Mouse (Mus musculus) forebrain, embryonic 12.5 days (tissue): ENCODE data around the gene Abcg4. TPM values are rescaled to one million over a fixed set of nuclear protein-coding genes. Genes with fewer than 3 reads are reported as not detected.

ENCODE experiments used
- ATAC-seq: fragments of 200-750 bp; cut with Nextera tagmentation; 2 replicates; pipeline ENCODE4 v1.8.0; 2017; ENCODE audit warnings: moderate TSS enrichment; ENCODE audit not compliant: low FRiP score
- H3K27ac ChIP-seq: fragments of 300-500 bp; sonication (generic); 2 replicates; pipeline ENCODE4 v1.5.1; 2016; ENCODE audit warnings: mild to moderate bottlenecking
- H3K27me3 ChIP-seq: fragments of 300-500 bp; sonication (generic); 2 replicates; pipeline ENCODE4 v1.6.1; 2016; ENCODE audit warnings: mild to moderate bottlenecking
- H3K36me3 ChIP-seq: fragments of 300-500 bp; sonication (generic); replicated peaks from 2 replicates; pipeline ENCODE4 v1.6.1; 2016; ENCODE audit warnings: mild to moderate bottlenecking
- H3K4me1 ChIP-seq: fragments of 300-500 bp; sonication (generic); 2 replicates; pipeline ENCODE4 v1.6.1; 2016
- H3K4me2 ChIP-seq: fragments of 300-500 bp; sonication (generic); 2 replicates; pipeline ENCODE4 v1.6.1; 2016; ENCODE audit warnings: mild to moderate bottlenecking, moderate library complexity
- H3K4me3 ChIP-seq: fragments of 300-500 bp; sonication (generic); replicated peaks from 2 replicates; pipeline ENCODE4 v1.5.1; 2016; ENCODE audit warnings: mild to moderate bottlenecking
- H3K9ac ChIP-seq: fragments of 300-500 bp; sonication (generic); 2 replicates; pipeline ENCODE4 v1.6.1; 2016; ENCODE audit warnings: mild to moderate bottlenecking
- H3K9me3 ChIP-seq: fragments of 300-500 bp; sonication (generic); 2 replicates; pipeline ENCODE4 v1.6.1; 2016
- WGBS: fragments of 180-500 bp; shearing (Covaris S2); methylation state at CpG from one replicate; pipeline ENCODE4 v1.1.7; 2016; 5-methylcytosine and 5-hydroxymethylcytosine counted together
- polyA plus RNA-seq: library from polyadenylated mRNA; unstranded; fragments of >200 nt; fragmentation: Nextera tagmentation; extraction: Ambion mirVana; gene quantifications from 2 replicates; pipeline ENCODE4 v1.2.1, GENCODE M21; 2016

The Abcg4 gene
- polyA plus RNA-seq, 1 experiment from 2014 or later, result 10.1 TPM

GRCm38 (mm10) chr9:44318076-44318825 lies 29.8 kb upstream of the Abcg4 start:
- Histone ChIP-seq H3K9me3 (no peaks in the 10 kb centered on the region), H3K27ac (no peak overlapping the region), H3K4me2 (peak overlapping the region; percentile 94), H3K27me3 (no peaks in the 10 kb centered on the region), H3K4me3 (peak overlapping the region; percentile 86), H3K4me1 (peaks cover 35% of the 10 kb centered on the region), H3K36me3 (peaks cover 34% of the 10 kb centered on the region), H3K9ac (0 out of 2 replicates have a peak overlapping the region, but pooled peaks have one; percentile 94)
- ATAC-seq, result no peak
- WGBS, result 57% methylated on average over 5 of the region's 5 CpGs

DNA sequence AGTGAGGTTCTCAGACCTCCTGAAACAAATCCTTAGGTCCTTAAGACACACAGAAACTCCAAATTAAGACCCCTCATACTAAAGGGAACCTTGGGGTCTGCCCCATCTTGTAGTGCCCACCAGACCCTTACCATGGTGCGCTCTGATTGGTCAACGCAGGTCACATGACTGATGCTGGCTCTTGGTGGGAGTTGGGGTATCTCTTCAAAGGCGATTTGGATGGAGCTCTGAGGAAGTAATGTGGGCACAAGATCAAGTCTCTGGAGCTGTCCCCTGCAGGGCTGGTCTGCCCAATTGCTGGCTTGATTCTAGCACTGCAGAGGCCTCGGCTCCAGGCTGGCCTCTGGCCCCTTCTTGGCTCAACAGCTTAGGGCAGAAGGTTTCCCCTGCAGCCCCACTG lies 29.0 kb upstream of the Abcg4 start:
- peaks cover 40% of the 10 kb centered on the region for H3K36me3 ChIP-seq
- H3K4me2 ChIP-seq, result peak overlapping the region; percentile 94; the same call in 1 of the 2 replicates
- no peak overlapping the region for H3K4me3 ChIP-seq
- no peaks in the 10 kb centered on the region for H3K27me3 ChIP-seq
- peaks cover 35% of the 10 kb centered on the region for H3K4me1 ChIP-seq
- no peak for ATAC-seq
- 76% methylated on average over 4 of the region's 4 CpGs for WGBS
- H3K27ac ChIP-seq, result no peak overlapping the region
- H3K9ac ChIP-seq, result no peak overlapping the region
- no peaks in the 10 kb centered on the region for H3K9me3 ChIP-seq

GRCm38 (mm10) chr9:44314910-44315309 lies 26.5 kb upstream of the Abcg4 start:
- Histone ChIP-seq H3K4me2 (no peak overlapping the region), H3K4me1 (peaks cover 43% of the 10 kb centered on the region), H3K9me3 (no peaks in the 10 kb centered on the region), H3K36me3 (peaks cover 47% of the 10 kb centered on the region), H3K9ac (no peak overlapping the region), H3K4me3 (no peak overlapping the region), H3K27me3 (peaks cover 4% of the 10 kb centered on the region), H3K27ac (no peak overlapping the region)
- WGBS, result 94% methylated on average over 18 of the region's 18 CpGs
- ATAC-seq, result no peak

- Histone ChIP-seq H3K9ac (no peak overlapping the region), H3K4me2 (no peak overlapping the region), H3K27me3 (peaks cover 4% of the 10 kb centered on the region), H3K4me3 (no peak overlapping the region), H3K27ac (no peak overlapping the region), H3K36me3 (peaks cover 47% of the 10 kb centered on the region), H3K9me3 (no peaks in the 10 kb centered on the region), H3K4me1 (peaks cover 41% of the 10 kb centered on the region)
- WGBS, result 59% methylated on average over 4 of the region's 4 CpGs
- ATAC-seq, result no peak
Observed at GRCm38 (mm10) chr9:44314257-44314547, 25.8 kb upstream of the Abcg4 start.

- Histone ChIP-seq H3K4me3 (no peak overlapping the region), H3K4me2 (no peak overlapping the region), H3K9me3 (no peaks in the 10 kb centered on the region), H3K36me3 (peaks cover 47% of the 10 kb centered on the region), H3K4me1 (peaks cover 35% of the 10 kb centered on the region), H3K27ac (no peak overlapping the region; the same call in 1 of the 2 replicates), H3K27me3 (peaks cover 4% of the 10 kb centered on the region), H3K9ac (no peak overlapping the region)
- no peak for ATAC-seq
- WGBS, result 74% methylated on average over 19 of the region's 19 CpGs
Observed at GRCm38 (mm10) chr9:44313476-44314256, 25.3 kb upstream of the Abcg4 start.

DNA sequence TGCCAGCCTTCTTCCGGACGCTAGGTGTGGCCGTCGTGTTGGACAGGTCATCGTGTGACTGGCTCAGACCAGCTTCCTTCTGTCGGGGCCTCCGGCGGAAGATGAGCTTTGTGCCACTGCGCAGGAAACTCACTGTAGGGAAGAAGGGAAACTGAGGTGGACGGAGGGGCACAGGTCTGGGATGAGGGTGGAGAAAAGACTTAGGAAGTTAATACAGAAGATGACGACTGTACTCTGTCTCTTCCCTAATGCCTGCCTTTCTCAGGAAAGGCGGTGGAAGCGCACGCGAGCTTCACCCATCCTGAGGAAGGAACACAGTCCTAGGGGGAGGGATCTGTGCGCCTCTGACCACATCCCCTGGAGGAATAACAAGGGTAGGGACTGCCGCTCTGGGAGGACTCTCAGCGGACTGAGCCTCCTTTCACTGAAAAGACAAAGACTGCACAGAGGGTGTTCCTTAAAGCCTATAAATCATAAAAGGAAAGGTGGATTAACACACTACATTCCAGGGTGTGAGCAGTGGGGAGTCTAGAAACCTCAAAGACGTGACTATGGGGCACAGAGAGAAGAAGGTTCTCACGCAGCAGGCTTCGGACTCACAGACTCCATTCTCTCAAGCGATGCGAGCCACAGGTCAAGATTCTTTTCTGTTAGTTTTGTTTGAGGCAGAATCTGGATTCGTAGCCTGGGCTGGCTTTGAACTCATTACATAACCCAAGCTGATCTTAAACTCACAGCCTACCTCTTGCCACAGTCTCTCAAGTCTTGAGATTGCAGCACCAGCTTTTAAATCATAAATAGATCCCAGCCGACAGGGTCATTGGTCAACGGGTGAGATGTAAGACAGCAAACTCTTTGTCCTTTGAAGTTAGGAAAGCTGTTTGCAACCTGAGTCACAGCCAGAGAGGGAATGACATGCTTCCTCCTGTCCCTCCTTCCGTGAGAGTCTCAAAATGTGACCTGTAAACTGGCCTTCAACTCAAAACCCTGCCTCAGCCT lies 23.0 kb upstream of the Abcg4 start:
- Histone ChIP-seq H3K9ac (peak overlapping the region; percentile 12; the same call in 1 of the 2 replicates), H3K9me3 (no peaks in the 10 kb centered on the region), H3K4me1 (peaks cover 18% of the 10 kb centered on the region), H3K36me3 (peaks cover 46% of the 10 kb centered on the region), H3K4me3 (peak overlapping the region; percentile 4; the same call in 1 of the 2 replicates), H3K4me2 (peak overlapping the region; percentile 19; the same call in 1 of the 2 replicates), H3K27me3 (peaks cover 4% of the 10 kb centered on the region), H3K27ac (peak overlapping the region; percentile 36; the same call in 1 of the 2 replicates)
- ATAC-seq, result no peak
- WGBS, result 4% methylated on average over 27 of the region's 27 CpGs

GRCm38 (mm10) chr9:44310750-44311135 lies 22.3 kb upstream of the Abcg4 start:
- Histone ChIP-seq H3K9ac (peak overlapping the region; percentile 12; the same call in 1 of the 2 replicates), H3K4me1 (peaks cover 18% of the 10 kb centered on the region), H3K9me3 (no peaks in the 10 kb centered on the region), H3K4me2 (0 out of 2 replicates have a peak overlapping the region, but pooled peaks have one; percentile 19), H3K36me3 (peaks cover 39% of the 10 kb centered on the region), H3K4me3 (0 out of 2 replicates have a peak overlapping the region, but pooled peaks have one; percentile 4), H3K27me3 (peaks cover 4% of the 10 kb centered on the region), H3K27ac (no peak overlapping the region)
- no peak for ATAC-seq
- 29% methylated on average over 10 of the region's 10 CpGs for WGBS

DNA sequence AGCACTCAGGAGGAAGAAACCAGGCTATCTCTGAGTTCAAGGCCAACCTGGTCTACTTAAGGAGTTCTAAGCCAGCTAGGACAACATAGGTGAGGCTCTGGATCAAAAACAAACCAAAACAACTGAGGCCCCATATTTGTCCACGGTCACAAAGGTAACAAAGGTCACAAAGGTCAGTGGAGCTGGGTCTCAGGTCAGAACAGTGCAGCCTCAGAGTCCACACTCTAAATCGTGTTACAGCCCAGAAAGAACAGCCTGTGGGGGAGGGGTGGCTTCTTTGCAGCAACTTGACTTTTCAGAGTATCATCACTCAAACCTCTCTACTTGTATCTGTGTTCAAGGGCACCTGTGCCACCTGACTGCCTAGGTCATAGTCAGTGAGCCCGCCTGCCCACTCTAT lies 21.3 kb upstream of the Abcg4 start:
- Histone ChIP-seq H3K4me3 (no peak overlapping the region), H3K9me3 (no peaks in the 10 kb centered on the region), H3K9ac (no peak overlapping the region), H3K4me2 (no peak overlapping the region), H3K27me3 (peaks cover 4% of the 10 kb centered on the region), H3K4me1 (peaks cover 20% of the 10 kb centered on the region), H3K36me3 (peaks cover 29% of the 10 kb centered on the region), H3K27ac (no peak overlapping the region)
- no peak for ATAC-seq
- WGBS, result 53% methylated on average over 3 of the region's 3 CpGs

- Histone ChIP-seq H3K9ac (no peak overlapping the region), H3K27me3 (peaks cover 4% of the 10 kb centered on the region), H3K4me1 (peaks cover 30% of the 10 kb centered on the region), H3K4me3 (no peak overlapping the region), H3K4me2 (no peak overlapping the region), H3K9me3 (no peaks in the 10 kb centered on the region), H3K27ac (no peak overlapping the region), H3K36me3 (peaks cover 13% of the 10 kb centered on the region)
- 98% methylated on average over 2 of the region's 2 CpGs for WGBS
- ATAC-seq, result no peak
Observed at GRCm38 (mm10) chr9:44307248-44307647, 18.8 kb upstream of the Abcg4 start.

DNA sequence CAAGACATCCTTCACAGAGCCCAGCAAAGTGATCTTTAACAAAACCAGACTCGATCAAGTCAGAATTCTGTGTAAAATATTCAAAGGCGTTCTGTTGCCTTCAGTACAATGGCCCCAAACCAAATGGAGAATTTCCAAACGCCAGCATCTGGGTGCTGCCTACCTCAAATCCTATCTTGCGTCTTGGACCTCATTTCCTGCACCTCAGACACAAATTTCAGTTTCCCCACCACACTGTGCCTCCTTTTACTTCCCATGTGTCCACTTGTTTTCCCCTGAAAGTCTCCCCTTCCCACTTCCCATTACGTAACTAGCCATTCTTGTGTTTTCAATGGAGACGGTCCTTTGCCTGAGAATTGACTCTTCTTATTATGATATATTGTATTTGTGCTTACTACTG lies 18.1 kb upstream of the Abcg4 start:
- Histone ChIP-seq H3K4me2 (no peak overlapping the region), H3K9ac (no peak overlapping the region), H3K27ac (no peak overlapping the region), H3K27me3 (peaks cover 4% of the 10 kb centered on the region), H3K36me3 (peaks cover 20% of the 10 kb centered on the region), H3K4me1 (peaks cover 24% of the 10 kb centered on the region), H3K4me3 (no peak overlapping the region), H3K9me3 (no peaks in the 10 kb centered on the region)
- no peak for ATAC-seq
- 91% methylated on average over 6 of the region's 6 CpGs for WGBS

DNA sequence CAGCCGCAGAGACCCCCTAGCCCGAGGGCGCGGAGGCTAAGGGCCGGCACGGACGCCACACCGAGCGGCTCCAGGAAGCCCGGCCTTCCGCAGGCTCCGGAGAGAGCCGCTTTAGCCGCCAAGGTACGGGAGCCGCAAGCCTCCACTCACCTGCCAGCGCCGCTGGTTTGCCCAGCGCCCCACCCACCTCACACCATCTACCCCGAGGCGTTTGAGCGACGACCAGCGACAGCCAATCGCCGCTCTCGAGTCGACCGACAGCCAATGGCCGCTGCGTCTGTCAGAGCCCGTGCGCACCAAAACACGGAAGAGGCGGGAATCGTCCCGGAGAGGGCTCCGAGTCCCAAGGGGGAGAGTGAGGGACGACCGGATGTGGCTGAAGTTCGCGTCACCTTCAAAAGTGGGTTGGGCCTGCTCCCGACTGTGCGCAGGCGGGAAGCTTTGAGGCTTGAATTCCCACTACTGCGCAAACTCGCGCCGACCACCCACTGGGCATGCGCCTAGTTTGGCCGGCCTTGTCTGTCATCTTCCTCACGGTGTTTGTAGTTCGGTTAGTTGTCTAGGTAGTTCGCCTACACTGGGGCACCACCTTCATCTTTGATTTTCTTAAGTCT lies 17.2 kb upstream of the Abcg4 start, which contains the start of gene Hinfp:
Gene Hinfp, minus strand, starts transcription at position 206 of the 614 bp plus-strand sequence.
- peak; percentile 99 for ATAC-seq
- H3K27ac ChIP-seq, result peak within 1 kb of the TSS; percentile 79
- H3K9me3 ChIP-seq, result no peaks in the 10 kb centered on the region
- no peaks in the 10 kb centered on the region; the same call in 1 of the 2 replicates for H3K27me3 ChIP-seq
- peak within 1 kb of the TSS; percentile 90 for H3K4me3 ChIP-seq
- H3K4me2 ChIP-seq, result peak within 1 kb of the TSS; percentile 67
- H3K36me3 ChIP-seq, result peaks cover 26% of the 10 kb centered on the region
- H3K9ac ChIP-seq, result peak within 1 kb of the TSS; percentile 86
- H3K4me1 ChIP-seq, result peaks cover 14% of the 10 kb centered on the region
- under 1% methylated on average over 54 of the region's 54 CpGs for WGBS
